Mouse (Mus musculus): Measurements from ENCODE around the gene Acadl. TPM values are rescaled to one million over a fixed set of nuclear protein-coding genes. Genes with fewer than 3 reads are reported as not detected.

The Acadl gene
- polyA plus RNA-seq, 1 experiment: 3.2 TPM

DNA sequence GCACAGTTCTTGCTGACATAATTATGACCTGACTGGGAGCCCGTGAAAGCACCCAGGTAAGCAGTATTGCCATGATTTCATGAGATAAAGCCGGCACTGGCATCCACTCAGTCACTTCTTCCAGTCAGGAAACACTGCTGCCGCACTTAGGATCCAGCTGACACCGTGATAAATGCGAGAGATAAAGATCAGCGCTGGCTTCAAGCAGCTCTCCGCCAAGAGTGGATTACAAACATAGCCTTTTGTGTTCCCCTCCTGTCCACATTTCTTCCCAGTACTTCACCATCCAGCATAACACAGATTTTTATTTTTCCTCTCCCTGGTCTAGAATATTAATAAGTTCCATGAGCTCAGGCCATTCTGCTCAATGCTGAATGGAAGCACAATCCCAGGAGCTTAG lies 42.8 kb downstream of the Acadl start:
- no peak for TF ChIP-seq FLI1 (IDR thresholded peaks at IDR 0.05; ENCODE audit: low read length)
- TF ChIP-seq GATA1 (IDR thresholded peaks at IDR 0.05; ENCODE audit: borderline replicate concordance, low read length): no peak
- Histone ChIP-seq H3K9me3 (no peaks in the 10 kb centered on the region), H3K36me3 (replicated peaks; ENCODE audit: low read length) (peaks cover 5% of the 10 kb centered on the region), H3K4me3 (replicated peaks) (no peak overlapping the region), H3K4me1 (peaks cover 9% of the 10 kb centered on the region; the same call in 1 of the 2 replicates), H3K27me3 (replicated peaks) (no peaks in the 10 kb centered on the region)

GRCm38 (mm10) chr1:66817865-66818315 lies 45.2 kb downstream of the Acadl start:
- no peaks in the 10 kb centered on the region for H3K27me3 ChIP-seq (replicated peaks)
- no peaks in the 10 kb centered on the region for H3K36me3 ChIP-seq (replicated peaks; ENCODE audit: low read length)
- H3K9me3 ChIP-seq: no peaks in the 10 kb centered on the region
- peaks cover 20% of the 10 kb centered on the region for H3K4me1 ChIP-seq
- TF ChIP-seq FLI1 (IDR thresholded peaks at IDR 0.05; ENCODE audit: low read length) (no peak), GATA1 (IDR thresholded peaks at IDR 0.05; ENCODE audit: borderline replicate concordance, low read length) (no peak)
- H3K4me3 ChIP-seq (replicated peaks): peak overlapping the region; percentile 99

DNA sequence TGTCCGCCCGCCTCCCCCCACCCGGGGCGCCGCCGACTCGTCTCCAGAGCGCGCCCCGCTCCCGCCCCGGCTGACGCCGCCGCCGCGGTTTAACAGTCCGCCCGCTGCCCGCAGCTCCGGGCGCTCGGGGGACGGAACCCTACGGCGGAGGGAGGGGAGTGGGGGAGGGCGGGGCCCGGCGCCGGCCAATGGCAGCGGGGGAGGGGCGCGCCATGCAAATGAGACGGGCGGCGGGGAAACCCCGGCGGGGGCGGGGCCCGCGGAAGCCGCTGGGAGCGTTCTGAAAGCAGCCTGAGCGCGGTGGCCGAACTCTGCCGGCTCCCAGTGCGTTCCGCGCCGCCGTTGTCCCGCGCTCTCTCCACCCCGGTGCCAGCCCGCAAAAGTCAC lies 45.6 kb downstream of the Acadl start, which contains the start of gene Kansl1l:
Kansl1l (minus strand) TSS at position 110 of the 387 bp plus-strand sequence.
- Histone ChIP-seq H3K9me3 (no peaks in the 10 kb centered on the region), H3K4me3 (replicated peaks) (peak within 1 kb of the TSS; percentile 99), H3K4me1 (peaks cover 20% of the 10 kb centered on the region), H3K27me3 (replicated peaks) (no peaks in the 10 kb centered on the region), H3K36me3 (replicated peaks; ENCODE audit: low read length) (no peaks in the 10 kb centered on the region)
- no peak for TF ChIP-seq FLI1 (IDR thresholded peaks at IDR 0.05; ENCODE audit: low read length)
- TF ChIP-seq GATA1 (IDR thresholded peaks at IDR 0.05; ENCODE audit: borderline replicate concordance, low read length): no peak

DNA sequence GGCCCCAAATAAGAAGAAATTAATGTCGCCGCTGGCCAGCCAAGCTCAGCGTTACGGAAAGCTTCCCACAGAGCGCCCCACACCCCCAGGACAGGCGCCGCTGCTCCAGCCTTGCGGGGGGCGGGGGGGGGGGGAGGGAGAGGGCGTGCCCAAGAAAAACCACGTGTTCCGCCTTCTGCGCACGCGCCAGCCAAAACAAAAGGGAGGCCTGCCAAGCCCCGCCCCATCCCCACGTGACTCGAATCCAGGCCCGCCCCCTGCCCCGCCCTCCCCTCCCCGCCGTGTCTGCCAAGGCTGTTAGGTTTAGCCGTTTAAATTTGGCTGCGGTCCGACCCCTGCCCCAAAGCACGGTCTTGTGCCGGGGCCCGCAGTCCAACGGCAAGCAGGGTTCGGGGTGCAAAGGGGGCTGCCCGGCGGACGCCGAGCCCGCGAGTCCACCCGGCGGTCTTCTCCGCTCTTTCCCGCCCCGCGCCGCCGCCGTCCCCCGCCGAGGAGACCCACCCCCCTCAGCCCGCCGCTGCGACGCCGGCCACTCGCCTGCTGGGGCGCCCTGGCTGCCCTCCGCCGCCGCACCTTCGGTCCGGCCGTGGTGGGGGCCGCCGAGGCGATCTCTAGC lies 46.1 kb downstream of the Acadl start:
- no peaks in the 10 kb centered on the region for H3K27me3 ChIP-seq (replicated peaks)
- H3K4me1 ChIP-seq: peaks cover 20% of the 10 kb centered on the region
- TF ChIP-seq GATA1 (IDR thresholded peaks at IDR 0.05; ENCODE audit: borderline replicate concordance, low read length) (no peak), FLI1 (IDR thresholded peaks at IDR 0.05; ENCODE audit: low read length) (no peak)
- no peaks in the 10 kb centered on the region for H3K9me3 ChIP-seq
- no peaks in the 10 kb centered on the region for H3K36me3 ChIP-seq (replicated peaks; ENCODE audit: low read length)
- H3K4me3 ChIP-seq (replicated peaks): peak overlapping the region; percentile 99

DNA sequence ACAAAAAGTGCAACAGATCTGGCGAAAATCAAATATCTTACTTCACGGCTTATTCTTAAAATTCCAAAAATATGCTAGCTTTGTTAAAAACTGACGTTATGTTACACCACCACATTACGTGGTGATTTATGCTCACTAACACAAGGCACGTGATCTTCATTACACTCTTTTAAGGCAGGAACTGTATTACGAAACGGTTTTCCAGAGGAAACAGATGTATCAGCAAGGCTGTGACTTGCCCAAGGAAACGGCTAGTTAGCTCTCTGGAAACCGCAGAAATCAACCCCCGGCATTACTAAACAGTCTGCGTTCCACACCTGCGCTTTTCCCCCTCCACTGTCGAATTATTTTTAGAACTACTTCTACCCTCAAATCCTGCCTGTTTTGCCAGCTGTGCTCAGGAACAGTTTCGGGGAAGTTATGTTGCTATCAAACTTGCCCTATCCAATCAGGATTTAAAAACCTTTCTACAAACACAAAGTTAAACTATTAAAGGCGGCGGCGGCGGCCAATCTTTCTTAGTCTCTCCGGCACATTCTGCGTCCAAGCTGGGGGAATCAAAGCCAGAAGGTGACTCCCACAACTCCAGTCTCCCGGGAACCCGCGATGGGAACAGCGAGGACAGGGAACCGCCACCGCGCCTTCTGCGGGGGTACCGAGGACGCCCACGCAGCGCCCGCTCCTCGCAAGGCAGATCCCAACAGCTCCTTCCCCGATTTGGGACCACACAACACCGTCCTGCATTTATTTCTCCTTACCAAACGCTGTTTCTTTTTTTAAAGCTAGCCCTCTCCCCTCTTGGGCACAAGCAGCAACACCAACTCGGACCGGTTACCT lies 46.9 kb downstream of the Acadl start:
- H3K27me3 ChIP-seq (replicated peaks): no peaks in the 10 kb centered on the region
- peaks cover 20% of the 10 kb centered on the region for H3K4me1 ChIP-seq
- TF ChIP-seq FLI1 (IDR thresholded peaks at IDR 0.05; ENCODE audit: low read length) (no peak), GATA1 (IDR thresholded peaks at IDR 0.05; ENCODE audit: borderline replicate concordance, low read length) (no peak)
- no peaks in the 10 kb centered on the region for H3K36me3 ChIP-seq (replicated peaks; ENCODE audit: low read length)
- H3K4me3 ChIP-seq (replicated peaks): peak overlapping the region; percentile 99
- H3K9me3 ChIP-seq: no peaks in the 10 kb centered on the region

DNA sequence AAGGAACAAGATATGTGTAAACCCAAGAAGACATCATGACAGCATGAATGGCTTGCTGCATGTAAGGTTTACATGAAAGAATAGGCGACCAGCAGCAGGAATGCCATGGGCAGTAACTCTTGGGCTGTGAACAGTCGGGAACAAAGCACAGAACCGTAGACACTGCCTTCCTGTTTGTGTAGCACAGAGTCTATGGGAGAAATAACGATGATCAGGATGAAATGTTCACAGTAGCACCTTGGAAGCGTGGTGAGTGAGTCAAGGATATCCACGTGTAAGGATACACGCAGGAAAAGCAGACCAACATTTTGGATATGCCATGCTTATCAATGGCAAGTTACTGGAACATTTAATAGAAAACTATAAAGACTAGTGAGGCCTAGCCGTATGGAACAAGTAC lies 48.3 kb downstream of the Acadl start:
- peaks cover 17% of the 10 kb centered on the region for H3K4me1 ChIP-seq
- H3K27me3 ChIP-seq (replicated peaks): no peaks in the 10 kb centered on the region
- no peaks in the 10 kb centered on the region for H3K9me3 ChIP-seq
- no peaks in the 10 kb centered on the region for H3K36me3 ChIP-seq (replicated peaks; ENCODE audit: low read length)
- TF ChIP-seq FLI1 (IDR thresholded peaks at IDR 0.05; ENCODE audit: low read length): no peak
- TF ChIP-seq GATA1 (IDR thresholded peaks at IDR 0.05; ENCODE audit: borderline replicate concordance, low read length): no peak
- peak overlapping the region; percentile 87 for H3K4me3 ChIP-seq (replicated peaks)

DNA sequence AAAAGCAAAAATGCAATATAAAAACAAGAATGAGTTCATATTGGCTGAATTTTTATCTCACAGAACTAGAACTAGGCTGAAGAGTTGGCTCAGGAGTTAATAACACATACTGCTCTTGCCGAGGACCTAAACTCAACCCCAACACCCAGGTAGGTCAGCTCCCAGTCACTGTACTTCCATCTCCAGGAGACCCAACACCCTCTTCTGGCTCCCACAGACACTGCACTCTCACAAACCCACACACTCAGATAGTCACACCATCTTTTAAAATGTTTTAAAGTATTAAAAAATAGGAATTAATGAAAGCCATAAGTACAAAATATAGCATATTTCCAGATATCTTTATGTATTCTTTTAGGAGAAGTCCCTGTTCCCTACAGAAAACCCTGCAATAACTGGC lies 49.9 kb downstream of the Acadl start:
- peaks cover 13% of the 10 kb centered on the region for H3K4me1 ChIP-seq
- no peak for TF ChIP-seq GATA1 (IDR thresholded peaks at IDR 0.05; ENCODE audit: borderline replicate concordance, low read length)
- no peaks in the 10 kb centered on the region for H3K36me3 ChIP-seq (replicated peaks; ENCODE audit: low read length)
- H3K27me3 ChIP-seq (replicated peaks): no peaks in the 10 kb centered on the region
- no peak overlapping the region for H3K4me3 ChIP-seq (replicated peaks)
- 0 out of 2 replicates have a peak, but pooled peaks cover 3% of the 10 kb centered on the region for H3K9me3 ChIP-seq

DNA sequence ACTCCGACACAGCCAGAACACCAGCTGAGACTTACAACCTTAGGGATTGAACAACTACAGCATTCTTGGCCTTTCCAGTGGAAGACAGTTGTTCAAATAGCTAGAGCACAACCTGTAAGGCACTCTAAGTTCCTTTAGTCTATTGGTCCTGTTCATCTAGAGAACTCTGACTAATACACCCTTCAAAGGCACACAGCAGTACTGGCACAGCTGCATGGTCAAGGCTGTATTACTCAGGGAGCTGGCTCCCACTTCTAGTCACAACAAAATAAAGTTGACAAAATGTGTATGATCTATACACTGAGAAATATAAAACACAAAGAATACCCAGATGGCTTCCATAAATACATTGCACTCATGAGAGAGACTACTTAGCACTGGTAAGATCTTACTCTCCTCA lies 56.3 kb downstream of the Acadl start:
- H3K36me3 ChIP-seq (replicated peaks; ENCODE audit: low read length): peaks cover 4% of the 10 kb centered on the region
- no peaks in the 10 kb centered on the region for H3K4me1 ChIP-seq
- 0 out of 2 replicates have a peak, but pooled peaks cover 3% of the 10 kb centered on the region for H3K9me3 ChIP-seq
- H3K27me3 ChIP-seq (replicated peaks): no peaks in the 10 kb centered on the region
- H3K4me3 ChIP-seq (replicated peaks): no peak overlapping the region
- TF ChIP-seq GATA1 (IDR thresholded peaks at IDR 0.05; ENCODE audit: borderline replicate concordance, low read length) (no peak), FLI1 (IDR thresholded peaks at IDR 0.05; ENCODE audit: low read length) (no peak)

- TF ChIP-seq FLI1 (IDR thresholded peaks at IDR 0.05; ENCODE audit: low read length) (no peak), GATA1 (IDR thresholded peaks at IDR 0.05; ENCODE audit: borderline replicate concordance, low read length) (no peak)
- Histone ChIP-seq H3K9me3 (0 out of 2 replicates have a peak, but pooled peaks cover 3% of the 10 kb centered on the region), H3K36me3 (replicated peaks; ENCODE audit: low read length) (peaks cover 15% of the 10 kb centered on the region), H3K4me3 (replicated peaks) (no peak overlapping the region), H3K27me3 (replicated peaks) (no peaks in the 10 kb centered on the region), H3K4me1 (no peaks in the 10 kb centered on the region)
Measured at GRCm38 (mm10) chr1:66805408-66805807, 57.7 kb downstream of the Acadl start.

GRCm38 (mm10) chr1:66804710-66805109 lies 58.4 kb downstream of the Acadl start:
- Histone ChIP-seq H3K36me3 (replicated peaks; ENCODE audit: low read length) (peaks cover 22% of the 10 kb centered on the region), H3K9me3 (0 out of 2 replicates have a peak, but pooled peaks cover 3% of the 10 kb centered on the region), H3K4me1 (no peaks in the 10 kb centered on the region), H3K27me3 (replicated peaks) (no peaks in the 10 kb centered on the region), H3K4me3 (replicated peaks) (no peak overlapping the region)
- no peak for TF ChIP-seq GATA1 (IDR thresholded peaks at IDR 0.05; ENCODE audit: borderline replicate concordance, low read length)
- TF ChIP-seq FLI1 (IDR thresholded peaks at IDR 0.05; ENCODE audit: low read length): no peak
